Comparison of ENCODE assay signal across 9 mouse cellular contexts in the genomic region with DNA sequence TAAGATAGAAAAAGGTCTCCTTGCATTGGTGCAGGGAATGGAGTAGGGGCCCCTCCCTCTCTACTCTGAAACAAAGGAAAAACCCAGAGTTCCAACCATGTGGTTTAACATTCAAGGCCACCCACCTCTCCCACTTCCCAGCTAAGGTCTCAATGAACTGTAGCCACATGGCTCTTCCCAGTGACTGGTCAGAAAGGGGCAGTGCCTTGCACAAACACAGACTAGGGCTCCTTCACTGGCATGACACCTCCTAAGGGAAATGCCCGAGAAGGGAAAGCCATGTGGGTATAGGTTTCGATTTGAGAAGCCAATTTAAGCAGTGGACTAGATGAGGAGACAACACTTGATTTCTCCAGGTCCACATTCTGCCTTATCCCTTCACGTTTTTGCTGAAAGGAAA. TPM values are rescaled to one million over a fixed set of nuclear protein-coding genes. Genes with fewer than 3 reads are reported as not detected.
DNase-seq lines count a peak whose midpoint lies in the region; ATAC-seq and TF ChIP-seq lines count a peak whose summit lies in the region.
"Had no signal": no experiment of that assay in that cellular context is flagged by ENCODE, and none has a peak within 500 bp of the region (broad histone marks: within the 10 kb centered on the region; RNA-seq: fewer than 3 reads in every experiment).

No protein-coding gene starts in this region.

- peak overlapping the region; percentile 91 for H3K4me3 ChIP-seq in heart, embryonic 10.5 days
- H3K4me3 ChIP-seq in forebrain, embryonic 15.5 days, result peak overlapping the region; percentile 88
- peak overlapping the region; percentile 68 for H3K4me3 ChIP-seq in liver, postnatal 0 days (ENCODE audit: low read depth, low read length)

- intact Hi-C loops in heart, postnatal 36 days (cut with DNase I), result no loop called here

- peaks cover 45% of the 10 kb centered on the region for H3K4me1 ChIP-seq in heart, embryonic 10.5 days
- H3K4me1 ChIP-seq in forebrain, embryonic 15.5 days, result peaks cover 59% of the 10 kb centered on the region
- H3K4me1 ChIP-seq in liver, postnatal 0 days (ENCODE audit: insufficient read depth), result peaks cover 42% of the 10 kb centered on the region

- peak overlapping the region; percentile 83 for H3K9ac ChIP-seq in forebrain, embryonic 15.5 days (replicated peaks)
- H3K9ac ChIP-seq in liver, postnatal 0 days (replicated peaks), result no peak overlapping the region

- peak overlapping the region; percentile 84 for H3K4me2 ChIP-seq in forebrain, embryonic 15.5 days (replicated peaks)
- peak overlapping the region; percentile 99 for H3K4me2 ChIP-seq in liver, postnatal 0 days (ENCODE audit: low read depth, low read length)

- no peaks in the 10 kb centered on the region for H3K9me3 ChIP-seq in heart, embryonic 10.5 days
- H3K9me3 ChIP-seq in forebrain, embryonic 15.5 days, result no peaks in the 10 kb centered on the region
- no peaks in the 10 kb centered on the region for H3K9me3 ChIP-seq in liver, postnatal 0 days (ENCODE audit: low read length)
- H3K9me3 ChIP-seq: G1E had no signal

- H3K27me3 ChIP-seq in heart, embryonic 10.5 days (ENCODE audit: insufficient read depth, poor library complexity, severe bottlenecking), result no peaks in the 10 kb centered on the region
- no peaks in the 10 kb centered on the region for H3K27me3 ChIP-seq in forebrain, embryonic 15.5 days
- H3K27me3 ChIP-seq in liver, postnatal 0 days (ENCODE audit: insufficient read depth, low read length), result no peaks in the 10 kb centered on the region

- TF ChIP-seq EP300 in liver, postnatal 0 days (IDR thresholded peaks at IDR 0.05; ENCODE audit: low read depth), result no peak

- ATAC-seq in forebrain, embryonic 15.5 days (replicated peaks), result no peak
- ATAC-seq in liver, postnatal 0 days, result no peak
- ATAC-seq in inflammation-experienced regulatory T-cells, adult 6 months, result no peak

- H3K27ac ChIP-seq in heart, embryonic 10.5 days, result peak overlapping the region; percentile 17; the same call in 1 of the 2 replicates
- H3K27ac ChIP-seq in forebrain, embryonic 15.5 days (replicated peaks), result peak overlapping the region; percentile 26
- H3K27ac ChIP-seq in liver, postnatal 0 days (ENCODE audit: low read depth), result no peak overlapping the region

- DNase-seq in heart, embryonic 10.5 days (ENCODE audit: low spot score), result no peak
- no peak for DNase-seq in heart, postnatal 36 days
- DNase-seq in MN1 (ENCODE audit: low spot score), result peak; percentile 32
- no peak for DNase-seq in liver, postnatal 0 days
- DNase-seq in adipocyte (ENCODE audit: low spot score), result no peak
- DNase-seq in adrenal gland, adult 8-10 months, result no peak

- no peaks in the 10 kb centered on the region for H3K36me3 ChIP-seq in heart, embryonic 10.5 days
- no peaks in the 10 kb centered on the region for H3K36me3 ChIP-seq in forebrain, embryonic 15.5 days
- H3K36me3 ChIP-seq in liver, postnatal 0 days (replicated peaks; ENCODE audit: insufficient read depth, low read length), result 0 out of 2 replicates have a peak, but pooled peaks cover 3% of the 10 kb centered on the region

- 46% methylated on average over 3 of the region's 3 CpGs for WGBS in heart, embryonic 10.5 days
- 38% methylated on average over 3 of the region's 3 CpGs for WGBS in forebrain, embryonic 15.5 days
- WGBS in liver, postnatal 0 days (ENCODE audit: insufficient replicate concordance), result 62% methylated on average over 3 of the region's 3 CpGs

- TF ChIP-seq CTCF in liver, postnatal 0 days (IDR thresholded peaks at IDR 0.05; ENCODE audit: low read depth), result no peak

RNA-seq across cellular contexts. Expression of a gene that starts 3.4 kb away (rescaled TPM):
- polyA plus RNA-seq in heart, embryonic 10.5 days (2016; fragmentation: Nextera tagmentation; extraction: Ambion mirVana), result 18.7 and 19.4 TPM in 2 replicates
- 10 to 100 TPM; 21.1 to 24.1 TPM for total RNA-seq in heart, postnatal 36 days (2021)
- polyA plus RNA-seq in forebrain, embryonic 15.5 days (2015; fragmentation: Nextera tagmentation; extraction: Ambion mirVana), result 23.3 and 24.2 TPM in 2 replicates
- 4.1 TPM in 2 replicates for polyA plus RNA-seq in liver, postnatal 0 days (2015; fragmentation: Nextera tagmentation; extraction: Ambion mirVana)
- polyA plus RNA-seq in inflammation-experienced regulatory T-cells, adult 6 months (2017; shearing (Covaris generic)), result 10 to 100 TPM; 27.3 to 33.0 (median 30.0) TPM
- 10 to 100 TPM; 23.5 to 40.0 (median 32.9) TPM for total RNA-seq in adrenal gland, adult 8-10 months (2022)

RNA-seq across cellular contexts. Expression of a gene that starts 3.9 kb away (rescaled TPM):
- 3.9 and 4.5 TPM in 2 replicates for polyA plus RNA-seq in heart, embryonic 10.5 days (2016; fragmentation: Nextera tagmentation; extraction: Ambion mirVana)
- total RNA-seq in heart, postnatal 36 days (2021), result under 1 TPM; 0.81 to 1.00 TPM
- polyA plus RNA-seq in forebrain, embryonic 15.5 days (2015; fragmentation: Nextera tagmentation; extraction: Ambion mirVana), result 2.0 and 2.4 TPM in 2 replicates
- 1.2 and 1.5 TPM in 2 replicates for polyA plus RNA-seq in liver, postnatal 0 days (2015; fragmentation: Nextera tagmentation; extraction: Ambion mirVana)
- polyA plus RNA-seq in inflammation-experienced regulatory T-cells, adult 6 months (2017; shearing (Covaris generic)), result 1 to 10 TPM in 1 of 3 experiments, under 1 TPM in 2; 0.59 to 1.4 (median 0.66) TPM
- total RNA-seq in adrenal gland, adult 8-10 months (2022), result 1 to 10 TPM in 2 of 4 experiments, under 1 TPM in 2; 0.77 to 1.7 (median 1.1) TPM
